Mouse (Mus musculus): ENCODE data around the gene Slc10a7.

- TF ChIP-seq POLR2A (IDR thresholded peaks at IDR 0.05; ENCODE audit: low read depth, low read length) (no peak), CTCF (IDR thresholded peaks at IDR 0.05; ENCODE audit: borderline replicate concordance, insufficient read depth, low read length) (no peak)
Observed at GRCm38 (mm10) chr8:78641919-78642318, 132.8 kb downstream of the Slc10a7 start.

Data from embryonic fibroblast, embryonic 13.5 days (primary cell).